Mouse (Mus musculus) spleen, postnatal 4 days (tissue): ENCODE data around the gene Mia2.
"Not testable (repeated sequence)": the region's sequence is repeated elsewhere in the genome, so short reads cannot be mapped to it uniquely, and the experiment has no call there.

Source experiments
- DNase-seq, 2 experiments: peaks; one replicate each; pipeline ENCODE4 v3.0.0; 2022; ENCODE audit warnings: low spot score in 2 of 2

Mia2 gene

GRCm38 (mm10) chr12:59095104-59096025 is at the start of gene Mia2:
TSS of gene Mia2 (plus strand) at chr12:59095799.
- no peak for DNase-seq

- DNase-seq = no peak
Observed at GRCm38 (mm10) chr12:59052470-59052869, 43.1 kb upstream of the Mia2 start.

- DNase-seq = no peak
Observed at GRCm38 (mm10) chr12:59053166-59053565, 42.4 kb upstream of the Mia2 start.

GRCm38 (mm10) chr12:59053976-59054375 is 41.6 kb upstream of the Mia2 start:
- DNase-seq = no peak

- no peak for DNase-seq
Observed at GRCm38 (mm10) chr12:59055196-59055850, 40.3 kb upstream of the Mia2 start.

- no peak for DNase-seq
Observed at GRCm38 (mm10) chr12:59056222-59056621, 39.4 kb upstream of the Mia2 start.

- not testable (repeated sequence) for DNase-seq
Observed at GRCm38 (mm10) chr12:59058242-59058641, 37.4 kb upstream of the Mia2 start.

GRCm38 (mm10) chr12:59060322-59060721 is 35.3 kb upstream of the Mia2 start:
- no peak for DNase-seq

GRCm38 (mm10) chr12:59060993-59061595 is 34.5 kb upstream of the Mia2 start, which contains the start of gene Trappc6b:
TSS of gene Trappc6b (minus strand) at chr12:59061472.
- DNase-seq = peak; percentile 71 to 86

GRCm38 (mm10) chr12:59064837-59065236 is 30.8 kb upstream of the Mia2 start:
- DNase-seq = no peak

GRCm38 (mm10) chr12:59065776-59066175 is 29.8 kb upstream of the Mia2 start:
- DNase-seq = no peak

- peak; percentile 96 for DNase-seq
Observed at GRCm38 (mm10) chr12:59066448-59067077, 29.0 kb upstream of the Mia2 start, which contains the start of gene Pnn. TSS of gene Pnn (plus strand) at chr12:59066884.

- peak; percentile 48 to 82 for DNase-seq
Observed at GRCm38 (mm10) chr12:59067095-59067494, 28.5 kb upstream of the Mia2 start.

GRCm38 (mm10) chr12:59068791-59069190 is 26.8 kb upstream of the Mia2 start:
- no peak for DNase-seq

- peak in 1 of 2 experiments; percentile 58 for DNase-seq
Observed at GRCm38 (mm10) chr12:59072286-59072685, 23.3 kb upstream of the Mia2 start.

GRCm38 (mm10) chr12:59074052-59074451 is 21.5 kb upstream of the Mia2 start:
- peak in 1 of 2 experiments; percentile 26 for DNase-seq

GRCm38 (mm10) chr12:59076996-59077395 is 18.6 kb upstream of the Mia2 start:
- peak in 1 of 2 experiments; percentile 23 for DNase-seq

GRCm38 (mm10) chr12:59077883-59078282 is 17.7 kb upstream of the Mia2 start:
- peak in 1 of 2 experiments; percentile 13 for DNase-seq

GRCm38 (mm10) chr12:59080461-59080860 is 15.1 kb upstream of the Mia2 start:
- peak in 1 of 2 experiments; percentile 34 for DNase-seq

GRCm38 (mm10) chr12:59084446-59084845 is 11.2 kb upstream of the Mia2 start:
- no peak for DNase-seq

- no peak for DNase-seq
Observed at GRCm38 (mm10) chr12:59086171-59086570, 9.4 kb upstream of the Mia2 start.

GRCm38 (mm10) chr12:59093543-59093942 is 2.1 kb upstream of the Mia2 start:
- DNase-seq = no peak
